Mouse (Mus musculus) spleen, postnatal 0 days (tissue): Measurements from ENCODE around the gene Gtf3c2. TPM values are rescaled to one million over a fixed set of nuclear protein-coding genes. Genes with fewer than 3 reads are reported as not detected.

Experiments
- polyA plus RNA-seq: library from polyadenylated mRNA; unstranded; fragments of >200 nt; fragmentation: Nextera tagmentation; extraction: Ambion mirVana; gene quantifications from 2 replicates; pipeline ENCODE4 v1.2.1, GENCODE M21; 2015

The Gtf3c2 gene
- polyA plus RNA-seq, result 32.6 and 32.8 TPM in 2 replicates

GRCm38 (mm10) chr5:31179766-31180630, at the start of gene Gtf3c2, which contains the start of gene Gm29609:
Gtf3c2 (minus strand) TSS chr5:31180144.
Gm29609 (minus strand) TSS chr5:31179911.

GRCm38 (mm10) chr5:31220448-31221303, 40.7 kb upstream of the Gtf3c2 start, which contains the start of gene Ppm1g:
Ppm1g (minus strand) TSS chr5:31220687.

GRCm38 (mm10) chr5:31201742-31202590, 22.0 kb upstream of the Gtf3c2 start, which contains the start of gene Zfp513:
Zfp513 (minus strand) TSS chr5:31202303.

GRCm38 (mm10) chr5:31192939-31193630, 13.1 kb upstream of the Gtf3c2 start, which contains the start of the genes Snx17 and Eif2b4:
Snx17 (plus strand) TSS chr5:31193227.
Eif2b4 (minus strand) TSS chr5:31193430.

GRCm38 (mm10) chr5:31154152-31154553, 25.8 kb downstream of the Gtf3c2 start, which contains the start of gene Mpv17:
Mpv17 (minus strand) TSS chr5:31154251.

GRCm38 (mm10) chr5:31138241-31138967, 41.5 kb downstream of the Gtf3c2 start, which contains the start of gene Ucn:
Ucn (minus strand) TSS chr5:31138829.

GRCm38 (mm10) chr5:31116354-31116753, 63.6 kb downstream of the Gtf3c2 start, which contains the start of gene Trim54:
Trim54 (plus strand) TSS chr5:31116712.

GRCm38 (mm10) chr5:31108000-31108490, 71.9 kb downstream of the Gtf3c2 start, which contains the start of gene Slc30a3:
Slc30a3 (minus strand) TSS chr5:31108237.

Other genes starting within 250 kb of the Gtf3c2 start
- 0.46 and 0.78 TPM in 2 replicates for gene Cgref1, start 234.6 kb downstream of the Gtf3c2 start, polyA plus RNA-seq
- gene Preb, start 219.8 kb downstream of the Gtf3c2 start, polyA plus RNA-seq, result 80.8 and 94.5 TPM in 2 replicates
- 0.67 and 0.78 TPM in 2 replicates for gene Tcf23, start 211.5 kb downstream of the Gtf3c2 start, polyA plus RNA-seq
- gene Atraid, start 131.8 kb downstream of the Gtf3c2 start, polyA plus RNA-seq, result 82.7 and 102 TPM in 2 replicates
- 2.3 and 3.0 TPM in 2 replicates for gene Slc5a6, start 131.2 kb downstream of the Gtf3c2 start, polyA plus RNA-seq
- 13.9 and 14.0 TPM in 2 replicates for gene Cad, start 125.4 kb downstream of the Gtf3c2 start, polyA plus RNA-seq
- gene Dnajc5g, start 73.9 kb downstream of the Gtf3c2 start, polyA plus RNA-seq, result not detected in 2 replicates
- gene Slc30a3, start 71.9 kb downstream of the Gtf3c2 start, polyA plus RNA-seq, result not detected in 2 replicates
- gene Trim54, start 63.4 kb downstream of the Gtf3c2 start, polyA plus RNA-seq, result not detected in 2 replicates
- not detected in 2 replicates for gene Ucn, start 41.3 kb downstream of the Gtf3c2 start, polyA plus RNA-seq
- 18.6 and 23.3 TPM in 2 replicates for gene Mpv17, start 25.9 kb downstream of the Gtf3c2 start, polyA plus RNA-seq
- gene Gm29609, start 233 bp downstream of the Gtf3c2 start, polyA plus RNA-seq, result 0.81 and 1.0 TPM in 2 replicates
- gene Snx17, start 13.1 kb upstream of the Gtf3c2 start, polyA plus RNA-seq, result 59.4 and 66.3 TPM in 2 replicates
- gene Eif2b4, start 13.3 kb upstream of the Gtf3c2 start, polyA plus RNA-seq, result 50.9 and 53.3 TPM in 2 replicates
- 3.3 and 3.5 TPM in 2 replicates for gene Zfp513, start 22.2 kb upstream of the Gtf3c2 start, polyA plus RNA-seq
- gene Ppm1g, start 40.5 kb upstream of the Gtf3c2 start, polyA plus RNA-seq, result 120 and 133 TPM in 2 replicates
- 54.5 and 67.5 TPM in 2 replicates for gene Nrbp1, start 60.7 kb upstream of the Gtf3c2 start, polyA plus RNA-seq
- 0.42 and 0.48 TPM in 2 replicates for gene Gm9970, start 61.1 kb upstream of the Gtf3c2 start, polyA plus RNA-seq
- 6.8 and 10.3 TPM in 2 replicates for gene Krtcap3, start 71.5 kb upstream of the Gtf3c2 start, polyA plus RNA-seq
- gene Ift172, start 111.0 kb upstream of the Gtf3c2 start, polyA plus RNA-seq, result 6.0 and 6.3 TPM in 2 replicates
- 6.5 and 6.7 TPM in 2 replicates for gene Fndc4, start 115.9 kb upstream of the Gtf3c2 start, polyA plus RNA-seq
- gene Gckr, start 117.3 kb upstream of the Gtf3c2 start, polyA plus RNA-seq, result 0.18 TPM in 1 of 2 replicates, not detected in the other